Mouse (Mus musculus) activated CD4-positive, CD25-positive, alpha-beta regulatory T cell, adult 4 months (primary cell): ENCODE data around the gene Rbms3. TPM values are rescaled to one million over a fixed set of nuclear protein-coding genes. Genes with fewer than 3 reads are reported as not detected.

ENCODE experiments used
- ATAC-seq: one replicate; pipeline ENCODE4 v1.8.0; 2017
- polyA plus RNA-seq, 2 experiments: library from polyadenylated mRNA; unstranded; fragments of 100-300 nt; shearing (Covaris generic); gene quantifications; one replicate each; pipeline ENCODE4 v1.2.1; 2017

The Rbms3 gene
- polyA plus RNA-seq, 2 experiments from 2014 or later: not detected

DNA sequence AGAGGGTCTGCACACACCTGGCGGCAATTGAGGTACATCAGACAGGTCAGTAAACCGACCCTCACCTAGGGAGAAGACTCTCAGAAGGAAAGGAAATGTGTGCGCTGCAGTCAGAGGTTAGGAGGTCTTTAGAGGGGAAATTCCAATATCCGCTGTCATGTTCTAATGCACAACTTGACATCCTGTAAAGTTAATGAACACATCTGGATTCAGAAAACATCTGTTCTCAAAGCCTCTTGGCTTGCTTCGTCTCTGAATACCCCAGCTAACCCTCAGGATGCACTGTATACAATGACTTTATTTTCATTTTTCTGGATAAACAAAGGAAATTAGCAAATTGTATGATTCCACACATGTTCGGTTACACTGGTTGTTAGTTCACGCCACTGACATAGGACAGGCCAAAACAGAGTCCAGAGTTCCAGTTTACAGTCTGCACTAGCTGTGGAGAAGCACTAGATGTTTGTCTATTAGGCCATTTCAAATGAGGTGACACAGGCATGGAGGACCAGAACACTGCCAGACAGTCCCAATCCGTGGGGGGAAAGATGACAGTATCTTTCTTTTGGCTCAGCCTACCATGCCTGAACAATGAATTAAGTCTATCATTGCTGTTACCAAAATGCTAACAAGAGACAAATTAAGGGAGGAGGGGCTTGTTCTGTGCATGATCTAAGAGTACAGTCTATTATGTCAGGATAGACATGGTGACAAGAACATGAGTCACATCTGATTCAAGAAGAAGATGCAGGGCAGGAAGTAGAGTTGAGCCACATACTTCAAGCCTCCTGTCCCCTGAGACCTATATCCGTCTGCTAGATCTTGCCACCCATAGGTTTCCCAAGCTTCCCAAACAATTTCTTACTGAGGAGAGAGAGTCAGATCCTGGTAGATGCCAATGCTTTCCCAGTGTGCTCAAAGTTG is 538.2 kb downstream of the Rbms3 start:
- no peak for ATAC-seq

DNA sequence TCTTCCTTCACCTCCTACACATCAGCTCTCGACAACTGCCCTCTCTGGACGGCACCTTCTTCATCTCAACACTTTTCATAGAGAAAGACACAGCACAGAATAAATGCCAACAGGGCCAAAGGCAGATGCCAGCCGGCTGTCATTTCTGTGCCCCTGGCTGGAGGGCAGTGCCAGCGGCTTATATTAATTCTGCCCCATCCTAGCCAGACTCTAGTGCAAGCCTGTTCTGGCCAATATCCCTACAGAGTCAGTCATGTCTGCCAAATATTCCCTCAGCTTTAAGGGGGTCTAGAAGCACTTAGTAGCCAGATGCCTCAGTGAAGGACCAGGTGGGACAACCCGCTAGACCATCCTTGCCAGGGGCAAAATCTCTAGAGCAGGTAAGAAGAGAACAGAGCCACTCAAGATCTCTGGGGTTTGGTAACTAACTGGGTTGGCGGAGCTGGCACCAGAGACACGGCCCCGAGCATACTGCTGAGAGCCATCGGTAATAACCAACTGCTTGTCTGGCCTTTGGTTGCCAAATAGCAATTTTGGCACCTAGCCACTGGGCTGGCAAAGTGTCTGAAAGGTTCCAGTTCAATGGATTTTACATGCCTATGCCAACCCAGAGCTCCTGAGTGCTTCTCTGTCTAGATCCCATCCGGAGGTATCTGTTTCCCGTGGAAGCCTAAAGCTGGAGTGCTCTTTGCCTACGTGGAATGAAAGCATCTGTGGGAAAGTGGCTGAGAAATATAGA is 540.1 kb downstream of the Rbms3 start:
- ATAC-seq: no peak

DNA sequence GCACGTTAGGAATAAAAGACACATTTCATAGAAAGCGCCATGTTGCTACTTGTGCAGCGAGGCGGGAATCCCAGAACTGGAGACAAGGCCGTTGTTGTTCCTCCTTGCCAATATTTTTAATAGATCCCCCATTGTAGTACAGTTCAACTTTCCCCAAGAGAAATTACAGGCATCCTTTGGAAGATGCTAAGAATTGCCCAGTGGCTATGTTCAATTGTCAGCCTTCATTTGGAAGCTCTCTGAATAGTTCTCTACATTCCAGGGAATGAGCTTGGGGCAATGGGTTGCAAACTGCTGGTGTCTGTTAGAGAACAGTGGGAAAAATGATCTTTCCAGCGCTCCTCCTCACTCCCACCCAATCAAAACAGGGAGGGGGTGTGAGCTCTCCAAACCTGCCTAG is 541.4 kb downstream of the Rbms3 start:
- no peak for ATAC-seq

DNA sequence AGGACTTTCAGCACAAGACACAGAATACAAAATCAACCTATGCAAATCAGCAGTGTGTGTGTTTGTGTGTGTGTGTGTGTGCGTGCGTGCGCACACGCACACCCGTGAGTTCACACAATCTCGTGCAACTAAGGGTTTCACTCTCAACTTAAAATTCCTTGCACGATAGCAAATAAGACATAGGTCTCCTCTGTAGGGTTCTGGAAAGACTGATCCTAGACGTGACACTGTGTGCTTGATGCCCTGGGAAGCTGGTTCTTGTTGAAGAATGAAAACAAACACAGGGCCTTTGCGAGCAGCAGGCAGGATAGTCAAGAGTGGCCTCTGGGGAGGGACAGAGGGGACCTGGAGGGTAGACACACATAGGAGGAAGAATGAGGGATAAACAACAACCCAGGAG is 544.0 kb downstream of the Rbms3 start:
- no peak for ATAC-seq

DNA sequence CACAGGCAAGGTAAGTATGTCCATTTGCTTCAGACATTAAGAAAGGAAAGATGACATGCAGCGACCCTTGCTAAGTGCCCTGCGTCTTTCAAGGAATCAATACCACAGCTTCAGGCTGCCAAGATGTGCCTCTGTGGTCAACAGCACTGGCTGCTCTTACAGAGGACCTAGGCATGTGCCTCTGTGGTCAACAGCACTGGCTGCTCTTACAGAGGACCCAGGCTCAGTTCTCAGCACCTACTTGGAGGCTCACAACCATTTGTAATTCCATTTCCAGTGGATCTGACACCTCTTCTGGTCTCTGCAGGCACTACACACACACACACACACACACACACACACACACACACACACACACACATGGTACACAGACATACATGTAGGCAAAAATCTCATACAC is 545.2 kb downstream of the Rbms3 start:
- no peak for ATAC-seq

DNA sequence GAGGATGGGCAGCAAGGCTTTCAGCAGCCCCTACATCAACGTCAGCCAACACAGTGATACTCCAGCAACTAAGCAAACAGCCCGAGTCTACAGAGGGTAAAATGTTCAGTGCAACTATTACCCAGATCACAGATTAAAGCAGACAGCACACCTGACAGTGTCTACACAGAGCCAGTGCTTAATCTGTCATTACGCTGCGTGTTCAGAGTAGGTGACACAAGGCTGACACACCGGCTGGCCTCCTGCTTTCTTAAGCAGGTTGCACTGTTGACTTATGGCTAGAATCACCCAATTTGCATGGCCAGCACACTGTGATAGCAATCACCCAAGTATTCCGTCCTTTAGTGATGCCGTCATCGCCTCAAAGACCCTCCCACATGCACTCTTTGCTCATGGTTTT is 550.2 kb downstream of the Rbms3 start:
- no peak for ATAC-seq

DNA sequence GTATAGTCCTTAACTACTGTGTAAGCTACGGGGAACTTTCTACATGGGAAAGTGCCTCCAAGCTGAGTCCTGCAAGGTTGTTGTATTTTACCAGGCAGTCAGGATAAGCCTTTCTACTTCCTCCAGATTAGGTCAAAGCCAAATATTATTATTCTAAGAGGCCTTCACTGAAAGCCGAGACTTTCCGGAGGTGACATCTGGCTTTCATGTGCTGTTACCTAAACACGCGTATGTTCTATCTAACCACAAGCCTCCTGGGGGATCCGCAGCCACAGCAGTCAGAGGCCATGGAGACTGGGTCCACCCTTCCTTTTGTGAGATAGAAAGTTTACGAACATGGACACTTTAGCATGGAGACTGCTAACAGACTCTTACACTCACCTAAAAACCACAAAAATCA is 552.2 kb downstream of the Rbms3 start:
- no peak for ATAC-seq

DNA sequence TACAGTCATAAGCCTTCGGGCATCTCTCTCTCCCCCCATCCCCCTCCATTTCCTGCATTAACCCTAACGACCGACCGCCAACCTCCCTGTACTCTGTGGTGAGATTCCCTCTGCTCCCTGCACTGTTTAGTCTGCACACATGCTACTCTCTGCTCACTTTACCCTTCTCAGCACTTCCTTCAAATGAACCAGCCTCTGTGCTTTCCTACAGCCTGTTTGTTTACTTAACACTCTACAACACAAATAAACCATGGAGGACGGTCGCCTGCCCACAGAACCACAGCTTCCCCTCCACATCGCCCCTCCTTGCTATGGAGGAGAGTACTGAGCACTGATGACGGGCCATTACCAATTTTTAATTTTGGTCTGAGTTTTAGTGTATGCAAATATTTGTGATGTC is 552.9 kb downstream of the Rbms3 start:
- no peak for ATAC-seq

DNA sequence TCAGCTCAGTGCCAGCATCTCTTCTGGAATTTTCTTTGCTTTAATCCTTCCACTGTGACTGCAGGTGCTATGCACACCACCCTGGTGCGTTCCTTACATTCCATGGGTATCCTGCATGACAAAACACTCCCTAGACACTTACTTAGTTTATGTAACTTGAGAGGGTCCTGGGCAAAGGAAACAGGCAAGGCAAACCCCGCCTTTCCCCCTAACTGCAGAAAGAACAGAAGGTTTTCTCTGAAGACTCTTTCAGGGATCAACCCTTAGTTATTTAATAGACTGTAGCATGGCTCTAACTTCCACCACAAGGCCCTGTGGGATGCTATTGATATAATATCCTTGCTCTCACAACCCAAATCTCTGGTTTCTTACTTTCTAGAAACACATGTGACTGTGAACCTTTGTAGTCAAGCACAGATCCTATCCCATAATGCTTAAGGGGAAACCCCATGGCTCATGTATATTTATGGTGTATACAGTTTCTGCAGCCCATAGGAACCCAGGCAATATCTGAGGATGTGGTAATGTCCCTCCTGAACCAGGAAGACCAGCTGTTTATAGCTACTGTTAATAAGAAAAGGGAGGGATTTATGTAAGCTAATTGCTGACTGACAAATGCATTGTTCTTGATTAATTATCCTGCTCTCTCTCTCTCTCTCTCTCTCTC is 557.1 kb downstream of the Rbms3 start:
- no peak for ATAC-seq

DNA sequence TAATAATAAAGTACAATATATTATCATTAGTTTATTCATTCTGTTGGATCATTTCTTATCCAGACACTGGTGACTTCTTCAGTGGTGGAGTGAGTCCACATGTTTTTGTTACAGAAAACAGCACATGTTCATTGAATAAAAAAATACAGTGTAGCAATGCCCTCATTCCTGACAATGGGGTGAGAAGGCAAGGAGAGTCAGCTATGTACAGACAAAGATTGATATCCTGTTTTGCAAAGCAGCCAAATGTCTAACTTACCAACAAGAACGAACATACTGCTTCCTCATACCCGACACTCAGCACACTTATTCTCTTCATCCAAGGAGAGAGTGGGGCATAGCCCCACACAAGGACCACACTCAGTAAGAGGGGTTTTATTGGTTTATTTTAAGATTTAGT is 559.1 kb downstream of the Rbms3 start:
- no peak for ATAC-seq

DNA sequence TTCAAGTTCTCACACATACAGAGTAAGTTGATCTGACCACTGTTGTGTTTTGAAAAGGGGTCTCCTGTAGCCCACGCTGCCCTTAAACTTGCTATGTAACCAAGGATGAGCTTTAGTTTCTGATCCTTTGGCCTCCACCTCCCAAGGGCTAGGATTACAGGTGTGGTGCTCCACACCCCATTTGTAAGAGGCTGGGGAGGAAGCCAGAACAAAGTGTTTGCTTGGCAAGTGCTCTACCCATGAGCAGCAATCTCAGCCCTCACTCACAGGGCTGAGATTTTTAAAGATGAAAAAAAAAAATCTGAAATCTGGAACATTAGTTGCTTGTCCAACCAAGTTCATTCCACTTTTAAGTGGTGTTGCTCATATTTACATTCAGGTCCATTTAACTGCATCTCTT is 560.5 kb downstream of the Rbms3 start:
- ATAC-seq: no peak

DNA sequence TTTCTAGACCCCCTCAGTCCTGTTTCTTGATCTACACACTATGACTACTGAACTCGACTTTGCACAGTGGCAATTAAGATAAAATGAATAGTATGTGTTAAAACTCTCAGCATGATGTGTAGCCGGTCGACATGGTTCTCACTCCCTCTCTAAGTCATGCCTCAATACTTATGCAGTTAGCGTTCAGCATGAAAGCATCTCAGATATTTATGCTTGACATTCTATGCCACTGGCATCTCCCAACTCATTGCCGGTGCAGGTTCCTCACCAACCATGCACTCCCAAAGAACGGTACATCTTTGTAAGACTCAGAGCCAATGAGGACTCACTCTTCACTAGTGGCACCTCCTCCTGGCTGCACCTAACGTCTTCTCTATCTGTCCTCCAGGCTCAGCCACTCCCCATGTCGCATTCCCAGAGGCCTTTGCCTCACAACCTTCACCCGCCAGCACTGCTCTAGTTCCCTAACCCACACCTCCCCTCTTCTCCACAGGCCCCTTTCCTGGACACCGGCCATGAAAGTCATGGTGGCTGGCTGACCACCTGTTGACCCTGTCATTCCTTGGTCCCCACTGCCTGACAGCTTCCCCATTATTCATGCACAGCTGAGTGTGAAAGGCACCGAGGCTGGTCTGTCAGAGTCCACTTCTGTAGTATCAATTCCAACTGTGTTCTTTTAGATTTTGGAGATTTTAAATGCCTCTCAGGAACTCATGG is 561.9 kb downstream of the Rbms3 start:
- no peak for ATAC-seq

DNA sequence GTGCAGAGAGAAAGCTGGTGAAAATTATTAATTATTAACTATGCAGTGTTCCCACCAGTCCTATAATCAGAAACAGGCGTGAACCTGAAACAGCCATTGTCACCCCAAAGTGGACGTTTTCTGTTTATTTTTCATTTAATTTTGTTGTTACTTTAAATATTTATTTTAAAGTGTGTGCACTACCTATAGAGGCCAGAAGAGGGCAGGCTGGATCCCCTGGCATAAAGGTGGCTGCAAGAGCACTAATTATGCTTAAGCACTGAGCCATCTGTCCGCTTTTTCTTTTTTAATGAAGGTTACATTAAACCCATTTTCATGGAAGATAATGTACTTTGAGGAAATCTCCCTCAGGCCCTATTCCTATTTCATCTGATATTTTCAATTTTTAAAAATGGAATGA is 563.2 kb downstream of the Rbms3 start:
- no peak for ATAC-seq

DNA sequence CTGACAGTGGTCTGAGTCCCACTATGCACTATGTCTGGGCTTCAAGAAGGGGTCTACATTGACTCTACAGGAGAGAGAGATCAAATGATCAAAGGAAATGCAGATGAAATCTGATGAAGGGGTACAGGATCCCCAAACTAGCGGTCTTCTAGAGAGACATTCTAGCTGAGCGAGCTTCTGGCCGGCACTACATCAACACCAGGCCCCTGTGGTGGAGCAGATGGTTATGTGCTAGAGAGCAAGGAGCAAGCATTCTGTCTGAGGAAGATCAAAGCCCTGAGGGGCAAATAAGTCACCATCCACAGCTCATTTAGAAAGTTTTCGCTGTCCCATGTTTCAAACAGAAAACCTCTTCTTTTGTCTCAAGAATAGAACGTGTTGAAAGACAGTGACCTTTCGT is 564.1 kb downstream of the Rbms3 start:
- ATAC-seq: no peak

DNA sequence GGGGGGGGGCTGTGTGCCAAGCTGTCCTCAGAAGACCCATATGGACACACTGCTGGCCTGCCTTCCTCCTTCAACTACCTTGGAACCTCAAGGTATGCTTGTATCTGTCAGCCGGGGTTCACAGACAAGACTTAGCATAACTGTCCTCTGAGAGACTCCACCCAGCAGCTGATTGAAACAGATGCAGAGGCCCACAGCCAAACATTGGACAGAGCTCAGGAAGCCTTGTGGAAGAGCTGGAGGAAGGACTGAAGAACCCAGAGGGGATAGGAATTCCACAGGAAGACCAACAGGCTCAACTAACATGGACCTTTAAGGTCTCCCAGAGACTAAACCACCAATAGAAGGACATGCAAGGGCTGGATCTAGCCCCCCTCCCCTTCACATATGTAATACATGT is 570.1 kb downstream of the Rbms3 start:
- no peak for ATAC-seq

DNA sequence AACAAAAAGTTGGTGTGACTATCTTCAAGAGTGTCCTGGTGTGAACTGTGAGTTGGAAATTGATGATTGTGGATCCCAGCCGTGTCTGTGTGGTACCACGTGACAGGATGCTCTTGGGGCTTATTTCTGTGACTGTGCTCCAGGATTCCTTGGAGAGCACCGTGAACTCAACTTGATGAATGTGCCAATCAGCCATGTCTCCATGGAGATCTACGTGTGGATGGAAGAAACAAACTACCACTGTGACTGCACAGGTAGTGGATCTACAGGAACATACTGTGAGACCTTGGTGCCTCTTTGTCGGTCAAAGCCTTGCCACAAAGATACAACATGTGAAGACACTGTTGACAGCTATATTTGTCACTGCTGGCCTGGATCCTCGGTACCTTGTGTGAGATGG is 570.6 kb downstream of the Rbms3 start:
- no peak for ATAC-seq

DNA sequence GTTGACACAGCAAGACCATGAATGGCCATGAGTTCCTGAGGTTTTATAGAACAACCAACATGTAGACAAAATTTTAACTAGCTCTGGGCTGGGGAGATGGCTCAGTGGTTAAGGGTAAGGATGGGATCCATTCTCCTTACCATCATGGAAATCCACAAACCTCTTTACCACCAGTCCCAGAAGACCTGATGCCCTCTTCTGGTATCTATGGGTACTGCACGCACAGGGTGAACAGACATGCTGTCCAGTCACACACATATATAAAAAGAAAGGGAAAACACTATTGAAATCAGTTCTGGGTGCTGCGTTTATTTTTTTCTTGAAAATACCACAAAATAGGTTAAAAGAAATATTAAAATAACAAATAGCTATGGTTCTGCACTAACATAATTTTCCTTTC is 577.8 kb downstream of the Rbms3 start:
- ATAC-seq: no peak

DNA sequence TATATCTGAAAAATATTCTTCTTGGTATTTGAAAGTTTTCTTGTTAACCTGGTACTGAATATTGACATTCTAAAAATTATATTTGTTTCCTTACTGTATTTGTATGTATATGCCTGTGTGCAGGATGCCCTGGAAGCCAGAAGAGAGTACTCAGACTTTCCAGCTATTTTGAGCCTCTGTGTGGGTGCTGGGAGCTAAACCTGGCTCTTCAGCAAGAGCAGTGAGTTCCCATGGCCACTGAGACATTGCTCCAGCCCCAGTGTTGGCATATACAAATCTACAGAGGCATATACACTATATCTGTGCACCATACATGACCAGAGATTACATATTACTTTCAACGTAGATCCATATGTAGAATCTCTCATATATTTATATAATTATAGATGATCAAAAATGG is 581.1 kb downstream of the Rbms3 start:
- no peak for ATAC-seq

DNA sequence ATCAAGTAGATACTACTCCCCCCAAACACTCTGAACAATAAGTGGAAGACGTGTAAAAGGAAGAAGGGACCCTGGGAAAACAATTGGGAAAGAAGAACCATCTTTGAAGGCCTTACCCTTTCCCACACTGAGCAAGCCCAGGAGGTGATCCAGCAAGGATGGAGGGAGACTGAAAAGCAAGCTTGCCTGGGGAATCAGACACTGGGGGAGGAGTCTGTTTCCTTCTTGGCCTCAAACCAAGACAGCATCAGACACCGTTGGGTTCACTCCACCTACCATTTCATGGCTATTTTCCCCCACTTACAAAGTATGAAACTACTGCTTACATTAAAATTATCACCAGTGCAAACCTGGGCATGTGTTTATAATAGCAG is 587.7 kb downstream of the Rbms3 start:
- no peak for ATAC-seq

DNA sequence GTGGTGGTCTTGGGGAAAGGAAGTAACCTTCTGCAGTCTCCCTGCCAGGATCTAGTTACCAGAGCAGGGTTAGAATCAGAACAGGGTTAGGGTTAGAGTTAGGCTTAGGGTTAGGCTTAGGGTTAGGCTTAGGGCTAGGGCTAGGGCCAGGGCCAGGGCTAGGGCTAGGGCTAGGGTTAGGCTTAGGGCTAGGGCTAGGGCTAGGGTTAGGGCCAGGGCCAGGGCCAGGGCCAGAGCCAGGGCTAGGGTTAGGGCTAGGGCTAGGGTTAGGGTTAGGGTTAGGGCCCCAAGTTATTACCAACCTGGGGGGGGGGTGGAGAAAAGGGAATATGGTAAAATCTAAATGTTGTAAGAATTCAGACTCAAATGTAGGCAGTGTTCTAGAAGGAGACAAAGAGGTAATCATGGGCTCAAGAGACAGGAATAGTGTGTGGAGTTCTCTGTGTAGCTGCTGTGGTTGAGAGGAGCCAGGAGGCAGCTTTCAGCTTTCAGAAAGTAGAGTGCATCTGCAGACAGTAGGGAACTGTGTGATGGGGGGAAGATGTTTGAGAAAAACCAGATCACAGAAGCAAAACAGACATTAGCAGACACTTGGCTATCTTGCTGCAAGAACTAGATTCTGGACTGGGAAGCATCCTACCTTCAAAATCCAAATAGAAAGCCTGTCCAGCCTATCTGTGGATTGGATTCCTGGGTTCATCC is 588.3 kb downstream of the Rbms3 start:
- ATAC-seq: no peak

DNA sequence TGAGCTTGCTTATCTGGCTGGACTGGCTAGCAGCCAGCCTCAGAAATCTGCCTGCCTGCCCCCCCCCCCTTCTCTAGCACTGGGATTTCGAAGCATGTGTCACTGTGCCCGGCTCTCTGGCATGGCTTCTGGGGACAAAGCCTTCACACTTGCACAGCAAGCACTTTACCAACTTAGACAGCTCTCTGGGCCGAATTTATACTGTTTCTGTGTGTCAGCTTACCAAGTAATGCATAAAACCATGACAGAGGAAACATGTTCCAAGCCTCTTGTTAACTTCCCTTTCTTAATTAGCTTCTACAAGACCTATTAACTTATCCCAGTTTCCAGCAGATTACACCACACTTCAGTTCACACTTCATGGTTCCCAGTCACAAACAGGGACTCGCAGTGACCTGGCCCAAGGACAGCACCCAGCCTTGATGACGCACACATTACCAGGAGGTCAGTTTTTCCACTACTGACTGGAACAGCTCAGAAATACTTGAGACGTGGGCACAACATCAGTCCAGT is 589.7 kb downstream of the Rbms3 start:
- no peak for ATAC-seq

DNA sequence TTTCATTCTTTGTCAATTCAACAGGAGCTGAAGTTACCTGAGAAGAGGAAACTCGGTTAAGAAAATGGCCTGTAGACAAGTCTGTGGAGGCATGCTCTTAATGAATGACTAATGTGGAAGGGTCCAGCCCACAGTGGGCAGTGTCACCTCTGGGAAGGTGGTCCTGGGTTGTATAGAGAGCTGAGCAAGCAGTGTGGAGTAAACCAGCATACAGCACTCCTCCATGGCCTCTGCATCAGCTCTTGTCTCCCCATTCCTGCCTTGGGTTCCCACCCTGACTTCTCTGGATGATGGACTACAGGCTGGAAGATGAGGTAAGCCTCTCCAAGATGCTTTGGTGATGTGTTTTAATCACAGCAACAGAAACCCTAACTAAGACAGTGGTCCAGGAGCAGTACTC is 597.0 kb downstream of the Rbms3 start:
- ATAC-seq: no peak
